Mouse (Mus musculus): ENCODE data around the gene Dmac2.
A peak's percentile ranks its signal among the peaks of the same experiment; 100 is the strongest.

Dmac2 gene

GRCm38 (mm10) chr7:25617376-25618160 is 1.6 kb upstream of the Dmac2 start:
- no peak for DNase-seq (ENCODE audit: low spot score)

GRCm38 (mm10) chr7:25619722-25619991 is 443 bp downstream of the Dmac2 start:
- DNase-seq (ENCODE audit: low spot score): no peak

DNA sequence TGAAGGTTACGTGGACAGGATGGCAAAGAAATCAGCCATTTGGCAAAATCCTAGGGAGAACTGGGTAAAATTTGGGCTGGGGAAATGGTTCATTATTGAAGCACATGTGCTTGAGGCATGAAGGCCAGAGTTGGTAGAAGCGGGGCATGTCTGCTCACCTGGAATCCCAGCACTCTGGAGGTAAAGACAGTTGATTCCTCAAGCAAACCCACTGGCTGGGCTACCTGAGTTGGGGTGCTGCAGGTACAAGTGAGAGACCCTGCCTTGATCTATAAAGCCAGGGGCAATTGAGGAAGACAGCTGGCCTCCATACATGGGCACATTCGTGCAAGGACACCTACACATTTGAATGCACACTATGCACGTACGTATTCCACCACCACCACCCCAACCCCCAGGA is 887 bp downstream of the Dmac2 start:
- no peak for DNase-seq (ENCODE audit: low spot score)

- no peak for DNase-seq (ENCODE audit: low spot score)
These were observed 1.5 kb downstream of the Dmac2 start for GRCm38 (mm10) chr7:25620751-25621150.

- no peak for DNase-seq (ENCODE audit: low spot score)
These were observed 4.7 kb downstream of the Dmac2 start for GRCm38 (mm10) chr7:25623857-25624370.

DNA sequence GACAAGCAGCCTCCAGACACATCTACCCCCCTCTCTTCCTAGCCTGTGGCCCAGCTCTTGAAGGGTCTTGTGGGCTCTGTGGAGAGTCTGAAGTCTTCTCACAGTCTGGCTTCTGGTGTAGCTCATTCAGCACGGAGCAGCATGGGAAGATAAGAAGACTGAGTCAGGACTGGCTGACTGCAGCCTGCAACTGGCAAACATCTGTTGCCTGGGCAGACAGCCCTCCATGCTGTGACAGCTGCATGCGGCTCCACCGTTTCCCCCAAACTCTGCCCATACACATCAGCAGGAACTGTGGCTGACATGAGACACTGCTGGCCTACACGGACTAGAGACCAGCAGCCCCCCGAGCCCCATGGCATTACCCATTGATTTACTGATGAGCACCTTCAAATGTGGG is 5.6 kb downstream of the Dmac2 start:
- no peak for DNase-seq (ENCODE audit: low spot score)

- no peak for DNase-seq (ENCODE audit: low spot score)
These were observed 6.5 kb downstream of the Dmac2 start for GRCm38 (mm10) chr7:25625594-25626250.

- no peak for DNase-seq (ENCODE audit: low spot score)
These were observed 7.6 kb downstream of the Dmac2 start, which contains the start of gene B3gnt8 for GRCm38 (mm10) chr7:25626509-25627430. TSS of gene B3gnt8 (plus strand) at chr7:25626654.

DNA sequence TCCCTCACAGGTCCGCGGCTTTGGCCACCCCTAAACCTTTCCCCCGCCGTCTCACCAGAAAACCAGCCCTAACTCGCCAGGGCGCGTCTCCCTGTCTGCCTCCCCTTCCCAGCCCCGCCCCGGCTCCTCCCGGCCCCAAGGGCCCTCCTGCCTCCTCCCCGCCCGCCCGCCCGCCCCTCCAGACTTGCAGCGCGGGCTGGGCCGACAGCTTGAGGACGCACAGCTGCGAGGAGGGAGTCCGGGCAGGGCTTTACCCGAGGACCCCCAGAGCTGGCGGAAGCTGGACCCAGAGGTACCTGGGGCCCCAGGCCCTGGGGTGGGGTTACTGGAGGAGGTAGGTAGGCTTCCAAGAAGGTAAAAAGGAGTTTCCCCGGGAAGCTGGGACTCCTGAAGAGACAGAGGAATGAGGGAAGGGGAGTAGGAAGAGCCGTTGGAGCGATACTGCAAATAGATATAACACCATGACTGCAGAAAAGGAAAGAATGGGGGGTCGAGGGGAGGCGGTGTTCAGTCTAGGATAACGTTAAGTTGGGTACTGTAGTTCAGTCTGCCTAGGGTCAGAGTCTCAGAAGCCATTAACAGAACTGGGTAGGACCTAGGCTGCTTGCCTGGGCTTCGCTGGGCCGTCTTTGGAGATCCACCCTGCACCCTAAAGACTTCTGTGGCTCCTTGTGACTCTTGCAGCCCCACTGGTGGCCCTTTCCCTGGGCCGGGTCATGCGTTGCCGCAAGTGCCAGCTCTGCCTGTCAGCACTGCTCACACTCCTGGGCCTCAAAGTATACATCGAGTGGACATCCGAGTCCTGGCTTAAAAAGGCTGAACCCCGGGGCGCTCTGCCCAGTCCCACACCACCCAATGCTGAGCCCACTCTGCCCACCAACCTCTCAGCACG is 8.5 kb downstream of the Dmac2 start:
- DNase-seq (ENCODE audit: low spot score): peak; percentile 46

DNA sequence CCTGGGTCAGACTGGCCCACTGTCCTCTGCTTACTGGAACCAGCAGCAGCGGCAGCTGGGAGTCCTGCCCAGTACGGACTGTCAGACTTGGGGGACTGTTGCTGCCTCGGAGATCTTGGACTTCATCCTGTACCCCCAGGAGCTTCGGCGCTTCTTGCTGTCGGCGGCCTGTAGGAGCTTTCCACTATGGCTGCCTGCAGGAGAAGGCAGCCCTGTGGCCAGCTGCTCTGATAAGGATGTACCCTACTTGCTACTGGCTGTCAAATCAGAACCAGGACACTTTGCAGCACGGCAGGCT is 9.1 kb downstream of the Dmac2 start:
- no peak for DNase-seq (ENCODE audit: low spot score)

DNA sequence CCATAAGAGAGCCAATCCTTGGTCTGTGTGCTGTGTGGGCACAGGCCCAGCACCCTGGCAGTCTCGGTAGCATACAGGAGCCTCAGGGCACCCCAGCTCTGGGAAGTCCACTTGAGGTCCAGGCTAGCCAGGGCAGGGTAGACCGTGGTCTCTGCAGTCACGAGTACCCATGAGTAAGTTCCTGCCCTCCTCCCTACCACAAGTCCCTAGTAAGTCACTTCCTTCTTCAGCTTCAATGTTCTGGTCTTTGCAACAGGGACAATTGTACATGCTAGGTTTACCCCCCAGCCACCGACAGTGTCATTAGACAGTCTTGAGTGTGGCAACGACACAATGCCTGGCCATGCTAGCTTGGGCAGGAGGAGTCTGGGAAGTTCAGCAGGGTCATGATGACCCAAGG is 13.5 kb downstream of the Dmac2 start:
- no peak for DNase-seq (ENCODE audit: low spot score)

DNA sequence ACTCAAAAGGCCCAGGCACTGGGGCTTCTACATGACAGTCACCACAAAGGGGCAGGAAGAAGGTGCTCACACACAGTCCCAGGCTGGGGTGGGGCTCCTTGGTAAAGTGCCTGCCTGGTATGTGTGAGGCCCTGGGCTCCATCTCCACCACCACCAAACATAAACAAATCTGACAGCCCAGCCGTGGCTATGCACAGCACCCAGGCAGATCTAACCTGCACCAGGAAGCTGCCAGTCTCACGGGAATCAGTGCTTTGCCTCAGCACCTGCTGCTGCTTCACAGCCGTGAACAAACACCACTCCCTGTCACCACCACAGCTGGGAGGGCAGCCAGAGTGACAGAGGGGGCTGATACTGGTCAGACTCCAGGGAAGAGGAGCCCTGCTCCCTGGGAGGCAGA is 17.2 kb downstream of the Dmac2 start:
- no peak for DNase-seq (ENCODE audit: low spot score)

DNA sequence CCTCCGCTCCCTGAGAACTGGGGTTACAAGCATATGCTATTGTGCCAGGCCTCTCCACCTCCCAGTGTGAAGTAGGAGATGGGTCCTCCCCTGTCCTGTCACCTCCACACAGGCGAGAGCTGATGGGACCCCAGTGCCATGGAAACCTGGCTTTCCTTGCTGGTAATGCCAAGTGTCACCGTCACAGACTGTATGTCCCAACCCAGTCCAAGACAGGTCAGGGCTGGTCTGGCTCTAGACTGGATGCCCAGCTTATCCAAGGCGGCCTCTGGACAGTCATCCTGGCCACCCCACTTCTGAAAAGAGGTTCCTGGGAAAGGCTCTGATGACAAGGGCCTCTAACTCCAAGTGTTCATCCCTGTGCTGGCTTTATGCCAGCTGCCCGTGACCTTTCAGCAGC is 17.9 kb downstream of the Dmac2 start:
- no peak for DNase-seq (ENCODE audit: low spot score)

- DNase-seq (ENCODE audit: low spot score): no peak
These were observed 20.5 kb downstream of the Dmac2 start for GRCm38 (mm10) chr7:25639754-25640153.

DNA sequence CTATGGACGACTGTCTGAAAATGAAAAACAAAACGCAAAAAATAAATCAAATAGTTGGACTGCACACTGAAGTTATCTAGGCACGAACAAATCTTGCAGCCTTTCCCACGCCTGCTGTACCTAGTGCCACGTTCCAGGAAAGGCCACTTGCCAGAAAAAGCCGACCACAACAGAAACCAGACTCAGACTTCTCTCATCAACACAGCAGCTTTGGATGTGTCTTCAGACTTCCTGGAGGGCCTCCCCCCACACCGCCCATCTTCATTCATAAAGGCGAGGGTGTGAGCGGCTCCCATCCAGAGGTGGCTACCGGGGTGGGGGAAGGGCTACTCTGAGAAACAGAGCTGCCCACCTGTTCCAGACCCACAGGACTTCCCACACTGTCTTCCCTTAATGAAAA is 24.9 kb downstream of the Dmac2 start:
- no peak for DNase-seq (ENCODE audit: low spot score)

DNA sequence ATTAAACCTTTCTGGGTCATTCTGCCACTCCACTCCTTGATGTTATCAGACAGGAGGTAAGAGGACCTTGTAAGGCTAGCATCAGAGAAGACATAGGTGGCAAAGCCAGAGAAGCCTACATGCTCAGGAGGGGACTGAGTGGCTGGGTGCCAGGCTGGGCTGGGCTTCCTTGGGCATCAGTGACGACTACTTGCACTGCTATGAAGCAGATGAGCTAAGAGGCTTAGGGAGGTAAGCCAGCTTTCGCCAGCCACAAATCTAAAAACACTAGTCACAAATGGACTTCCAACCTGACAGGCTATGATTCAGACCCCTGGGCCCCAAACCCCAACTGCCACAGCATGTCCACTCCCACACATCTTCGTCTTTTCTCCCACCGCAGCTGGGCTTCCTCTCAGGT is 25.4 kb downstream of the Dmac2 start:
- no peak for DNase-seq (ENCODE audit: low spot score)

DNA sequence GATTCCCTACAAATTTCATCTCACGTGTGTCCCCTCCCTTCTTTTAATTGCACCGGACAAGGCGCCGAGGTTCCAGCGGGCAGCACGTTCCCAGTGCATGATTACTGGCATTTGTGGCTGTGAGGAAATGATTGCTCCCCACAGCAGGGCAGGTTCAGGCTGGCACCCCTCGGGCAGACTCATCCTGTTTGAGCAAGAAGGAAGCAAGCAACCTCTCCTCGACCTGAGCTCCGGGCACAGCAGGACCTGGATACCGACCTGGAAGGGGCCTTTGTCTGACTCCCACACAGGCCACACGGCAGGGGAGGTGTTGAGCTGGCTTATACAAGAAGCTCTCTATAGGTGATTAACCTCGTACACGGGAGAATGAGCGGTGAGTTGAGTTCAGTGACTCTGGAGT is 25.9 kb downstream of the Dmac2 start:
- DNase-seq (ENCODE audit: low spot score): no peak

GRCm38 (mm10) chr7:25647574-25648123 is 28.4 kb downstream of the Dmac2 start:
- no peak for DNase-seq (ENCODE audit: low spot score)

DNA sequence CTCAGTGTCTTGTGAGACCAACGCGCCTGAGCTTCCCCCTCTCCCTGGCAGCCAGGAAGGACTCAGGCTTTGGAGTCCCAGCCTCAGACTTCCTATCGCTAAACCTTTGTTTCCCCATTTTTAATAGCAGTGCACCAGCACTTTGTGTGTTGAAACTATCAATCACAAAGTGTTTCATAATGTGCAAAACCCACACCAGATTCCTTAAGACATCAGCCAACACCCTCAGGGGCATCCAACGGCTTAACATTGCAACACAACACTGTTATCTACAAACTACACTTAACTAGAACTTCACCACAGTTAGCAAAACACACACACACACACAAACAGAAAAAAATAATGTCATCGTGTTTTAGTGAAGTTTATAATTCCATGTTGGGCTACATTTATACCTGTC is 30.6 kb downstream of the Dmac2 start:
- no peak for DNase-seq (ENCODE audit: low spot score)

DNA sequence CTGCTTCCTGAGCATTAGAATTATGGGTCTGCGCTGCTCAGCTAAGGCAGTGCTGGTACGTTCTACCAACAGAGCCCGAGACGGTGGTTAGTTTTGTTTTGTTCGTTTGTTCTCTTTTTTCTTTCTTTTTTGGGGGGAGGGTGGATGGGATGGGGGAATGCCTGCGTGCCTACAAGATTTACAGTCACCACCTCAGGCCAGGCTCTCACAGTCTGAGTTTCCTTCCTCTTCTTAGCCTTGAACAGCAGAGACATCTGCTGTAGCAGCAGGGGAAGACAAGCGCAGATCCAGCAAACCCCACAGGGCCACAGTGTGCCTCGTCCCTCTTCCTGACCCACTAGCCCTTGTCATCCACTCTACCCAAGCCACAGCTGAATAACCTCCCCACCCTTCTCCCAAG is 32.1 kb downstream of the Dmac2 start:
- no peak for DNase-seq (ENCODE audit: low spot score)

- no peak for DNase-seq (ENCODE audit: low spot score)
These were observed 33.1 kb downstream of the Dmac2 start for GRCm38 (mm10) chr7:25652244-25652759.

Data from ovary, postnatal 14 days (tissue).